Mouse (Mus musculus): ENCODE results near the gene Poll.

GRCm38 (mm10) chr19:45596434-45596833 is 36.1 kb upstream of the Poll start:
- TF ChIP-seq CTCF (IDR thresholded peaks at IDR 0.05; ENCODE audit: low read depth, low read length) (no peak), POLR2A (IDR thresholded peaks at IDR 0.05; ENCODE audit: insufficient read depth, low read length) (no peak), EP300 (IDR thresholded peaks at IDR 0.05; ENCODE audit: insufficient read depth, low read depth, low read length) (no peak)

All from ES-Bruce4 (cell line).